Mouse (Mus musculus) MEL (cell line): Measurements from ENCODE around the gene Xpo4. TPM values are rescaled to one million over a fixed set of nuclear protein-coding genes. Genes with fewer than 3 reads are reported as not detected.

ENCODE experiments used
- DNase-seq: peaks from one replicate; pipeline ENCODE4 v3.0.0; 2011; ENCODE audit warnings: low read depth, low spot score
- H3K27ac ChIP-seq: 2 replicates; pipeline ENCODE4 v1.5.1; 2012; ENCODE audit warnings: low read depth, mild to moderate bottlenecking, control low read depth, low read length, moderate library complexity; ENCODE audit not compliant: control insufficient read depth
- H3K27me3 ChIP-seq, 2 experiments: fragments of 150-350 bp in 1 of 2; sonication (generic) in 1 of 2; 2 replicates each; pipeline ENCODE4 v1.6.1; 2012; ENCODE audit warnings: low read length in 2 of 2, mild to moderate bottlenecking in 2 of 2, improper control_type of control experiment in 1 of 2, moderate library complexity in 1 of 2; ENCODE audit not compliant: insufficient read depth in 2 of 2, control insufficient read depth in 1 of 2
- H3K36me3 ChIP-seq, 2 experiments: 2 replicates each; pipeline ENCODE4 v1.6.1; 2012 to 2014; ENCODE audit warnings: low read length in 2 of 2, improper control_type of control experiment in 1 of 2, inconsistent platforms in 1 of 2, mild to moderate bottlenecking in 1 of 2; ENCODE audit not compliant: insufficient read depth in 2 of 2, control insufficient read depth in 1 of 2
- H3K4me1 ChIP-seq, 2 experiments: fragments of 150-350 bp in 1 of 2; sonication (generic) in 1 of 2; 2 replicates each; pipeline ENCODE4 v1.6.1; 2012; ENCODE audit warnings: low read length in 2 of 2, improper control_type of control experiment in 1 of 2, mild to moderate bottlenecking in 1 of 2; ENCODE audit not compliant: insufficient read depth in 2 of 2, control insufficient read depth in 1 of 2
- H3K4me3 ChIP-seq, 2 experiments: fragments of 150-350 bp in 1 of 2; sonication (generic) in 1 of 2; 2 replicates each; pipeline ENCODE4 v1.5.1; 2012; ENCODE audit warnings: low read depth in 2 of 2, low read length in 2 of 2, mild to moderate bottlenecking in 2 of 2, moderate library complexity in 2 of 2, control low read depth in 1 of 2, improper control_type of control experiment in 1 of 2; ENCODE audit not compliant: control insufficient read depth in 1 of 2, insufficient read depth in 1 of 2
- H3K79me2 ChIP-seq: 2 replicates; pipeline ENCODE4 v1.6.1; 2012; ENCODE audit warnings: mild to moderate bottlenecking, low read length, moderate library complexity; ENCODE audit not compliant: control insufficient read depth, poor library complexity, insufficient read depth
- H3K9ac ChIP-seq: 2 replicates; pipeline ENCODE4 v1.6.1; 2012; ENCODE audit warnings: low read depth, mild to moderate bottlenecking, control low read depth, low read length, moderate library complexity; ENCODE audit not compliant: control insufficient read depth, poor library complexity, severe bottlenecking
- H3K9me3 ChIP-seq: fragments of 150-350 bp; sonication (generic); replicated peaks from 2 replicates; pipeline ENCODE4 v1.6.1; 2012; ENCODE audit warnings: mild to moderate bottlenecking, low read length, improper control_type of control experiment, moderate library complexity; ENCODE audit not compliant: insufficient read depth
- BHLHE40 ChIP-seq: IDR thresholded peaks from 2 replicates; pipeline ENCODE4 v1.6.1; 2012; ENCODE audit warnings: low read depth, mild to moderate bottlenecking, inconsistent platforms, low read length, improper control_type of control experiment, borderline replicate concordance
- CHD2 ChIP-seq: IDR thresholded peaks from 2 replicates; pipeline ENCODE4 v1.6.1; 2011; ENCODE audit warnings: low read length, improper control_type of control experiment
- EP300 ChIP-seq, 2 experiments: IDR thresholded peaks; 2 replicates each; pipeline ENCODE4 v1.6.1; 2011; ENCODE audit warnings: improper control_type of control experiment in 2 of 2, low read length in 2 of 2, low read depth in 1 of 2, mild to moderate bottlenecking in 1 of 2
- ETS1 ChIP-seq: IDR thresholded peaks from 2 replicates; pipeline ENCODE4 v1.6.1; 2012; ENCODE audit warnings: low read depth, mild to moderate bottlenecking, inconsistent platforms, low read length, improper control_type of control experiment, moderate library complexity
- GABPA ChIP-seq: IDR thresholded peaks from 2 replicates; pipeline ENCODE4 v1.6.1; 2012; ENCODE audit warnings: low read depth, mild to moderate bottlenecking, inconsistent platforms, low read length, improper control_type of control experiment, moderate library complexity
- GATA1 ChIP-seq: IDR thresholded peaks from 2 replicates; pipeline ENCODE4 v1.6.1; 2011; ENCODE audit warnings: low read depth, low read length, improper control_type of control experiment
- JUND ChIP-seq: IDR thresholded peaks from 2 replicates; pipeline ENCODE4 v1.6.1; 2011; ENCODE audit warnings: low read depth, mild to moderate bottlenecking, improper control_type of control experiment, low read length
- KAT2A ChIP-seq: conservative IDR thresholded peaks from 2 replicates; pipeline ENCODE4 v1.6.1; 2012; ENCODE audit warnings: low read depth, low read length, improper control_type of control experiment, inconsistent platforms
- MAX ChIP-seq: IDR thresholded peaks from 2 replicates; pipeline ENCODE4 v1.6.1; 2011; ENCODE audit warnings: low read length, improper control_type of control experiment
- MAZ ChIP-seq: IDR thresholded peaks from 2 replicates; pipeline ENCODE4 v1.6.1; 2012; ENCODE audit warnings: low read depth, mild to moderate bottlenecking, inconsistent platforms, low read length, improper control_type of control experiment
- MEF2A ChIP-seq: IDR thresholded peaks from 2 replicates; pipeline ENCODE4 v1.6.1; 2014; ENCODE audit warnings: low read depth, mild to moderate bottlenecking, inconsistent platforms, low read length, improper control_type of control experiment; ENCODE audit not compliant: poor library complexity, insufficient replicate concordance, severe bottlenecking; ENCODE audit errors: extremely low read depth
- MXI1 ChIP-seq: IDR thresholded peaks from 2 replicates; pipeline ENCODE4 v1.6.1; 2011; ENCODE audit warnings: mild to moderate bottlenecking, low read depth, low read length, improper control_type of control experiment
- MYB ChIP-seq: IDR thresholded peaks from 2 replicates; pipeline ENCODE4 v1.6.1; 2011; ENCODE audit warnings: mild to moderate bottlenecking, low read depth, low read length, improper control_type of control experiment
- MYC ChIP-seq: IDR thresholded peaks from 2 replicates; pipeline ENCODE4 v1.6.1; 2011; ENCODE audit warnings: low read depth, mild to moderate bottlenecking, low read length, improper control_type of control experiment, moderate library complexity
- NRF1 ChIP-seq: IDR thresholded peaks from 2 replicates; pipeline ENCODE4 v1.6.1; 2014; ENCODE audit warnings: low read depth, mild to moderate bottlenecking, inconsistent platforms, low read length, improper control_type of control experiment, moderate library complexity; ENCODE audit not compliant: poor library complexity, insufficient read depth, severe bottlenecking
- POLR2A ChIP-seq, 2 experiments: IDR thresholded peaks; 2 replicates each; pipeline ENCODE4 v1.6.1; 2011 to 2012; ENCODE audit warnings: low read length in 2 of 2, mild to moderate bottlenecking in 2 of 2, control low read depth in 1 of 2, improper control_type of control experiment in 1 of 2, low read depth in 1 of 2, moderate library complexity in 1 of 2; ENCODE audit not compliant: control insufficient read depth in 1 of 2, insufficient read depth in 1 of 2, poor library complexity in 1 of 2
- RCOR1 ChIP-seq: IDR thresholded peaks from 2 replicates; pipeline ENCODE4 v1.6.1; 2012; ENCODE audit warnings: low read depth, mild to moderate bottlenecking, inconsistent platforms, low read length, improper control_type of control experiment
- SMC3 ChIP-seq: IDR thresholded peaks from 2 replicates; pipeline ENCODE4 v1.6.1; 2011; ENCODE audit warnings: low read depth, low read length, improper control_type of control experiment
- TAL1 ChIP-seq: IDR thresholded peaks from 2 replicates; pipeline ENCODE4 v1.6.1; 2012; ENCODE audit warnings: mild to moderate bottlenecking, inconsistent platforms, low read length, moderate library complexity, mixed read lengths
- TCF12 ChIP-seq: IDR thresholded peaks from 2 replicates; pipeline ENCODE4 v1.6.1; 2014; ENCODE audit warnings: low read depth, mild to moderate bottlenecking, inconsistent platforms, low read length, improper control_type of control experiment, moderate library complexity
- UBTF ChIP-seq: IDR thresholded peaks from 2 replicates; pipeline ENCODE4 v1.6.1; 2012; ENCODE audit warnings: low read depth, mild to moderate bottlenecking, inconsistent platforms, low read length, improper control_type of control experiment, moderate library complexity, borderline replicate concordance; ENCODE audit not compliant: insufficient read depth
- USF1 ChIP-seq: IDR thresholded peaks from 2 replicates; pipeline ENCODE4 v1.6.1; 2014; ENCODE audit warnings: low read depth, mild to moderate bottlenecking, inconsistent platforms, low read length, improper control_type of control experiment, moderate library complexity
- USF2 ChIP-seq, 2 experiments: IDR thresholded peaks; 2 replicates each; pipeline ENCODE4 v1.6.1; 2011 to 2012; ENCODE audit warnings: improper control_type of control experiment in 2 of 2, low read length in 2 of 2, borderline replicate concordance in 1 of 2, inconsistent platforms in 1 of 2, low read depth in 1 of 2, mild to moderate bottlenecking in 1 of 2; ENCODE audit not compliant: insufficient read depth in 1 of 2
- ZC3H11A ChIP-seq: IDR thresholded peaks from 2 replicates; pipeline ENCODE4 v1.6.1; 2012; ENCODE audit warnings: low read depth, mild to moderate bottlenecking, inconsistent platforms, low read length, improper control_type of control experiment
- ZMIZ1 ChIP-seq: IDR thresholded peaks from 2 replicates; pipeline ENCODE4 v1.6.1; 2012; ENCODE audit warnings: low read depth, mild to moderate bottlenecking, inconsistent platforms, low read length, improper control_type of control experiment, moderate library complexity
- polyA plus RNA-seq, 2 experiments: library from polyadenylated mRNA; stranded (reverse) in 1 of 2; unstranded in 1 of 2; fragments of >175 nt in 1 of 2; fragments of >200 nt in 1 of 2; gene quantifications; 2 replicates each; pipeline versions ENCODE4 v1.2.1 to v1.2.4; 2012; ENCODE audit warnings: low replicate concordance in 2 of 2, low read depth in 1 of 2; ENCODE audit not compliant: insufficient read length in 2 of 2, insufficient read depth in 1 of 2, missing spikeins in 1 of 2
- total RNA-seq: library from RNA; depleted of rRNA; stranded (reverse); fragments of 300-350 nt; gene quantifications from 2 replicates; pipeline ENCODE4 v1.2.3, GENCODE M21; 2012

Xpo4 gene
- total and polyA plus RNA-seq, 3 experiments, result 32.3 to 46.5 TPM; not detected in 1

GRCm38 (mm10) chr14:57611034-57611433 lies 54.2 kb downstream of the Xpo4 start:
- H3K9me3 ChIP-seq, result no peaks in the 10 kb centered on the region
- H3K4me1 ChIP-seq, result no peaks in the 10 kb centered on the region; a peak in 1 of 4 replicates
- TF ChIP-seq TCF12 (no peak), USF1 (no peak), NRF1 (no peak), EP300 (IDR thresholded peaks at IDR 0.05; ENCODE audit: low read depth in 1 of 2, low read length in 2 of 2) (no peak), MXI1 (no peak), KAT2A (no peak), GATA1 (no peak), TAL1 (no peak), MAX (no peak), MAZ (no peak), ETS1 (no peak), MYC (no peak), BHLHE40 (no peak), ZMIZ1 (no peak), UBTF (no peak), GABPA (no peak), ZC3H11A (no peak), JUND (no peak), CHD2 (no peak), POLR2A (IDR thresholded peaks at IDR 0.05; ENCODE audit: control insufficient read depth in 1 of 2, insufficient read depth in 1 of 2, low read depth in 1 of 2, low read length in 2 of 2, poor library complexity in 1 of 2) (no peak)
- H3K79me2 ChIP-seq, result peaks cover 8% of the 10 kb centered on the region
- no peak overlapping the region for H3K9ac ChIP-seq
- H3K36me3 ChIP-seq, result peaks cover 8 to 30% of the 10 kb centered on the region in 2 experiments
- H3K27ac ChIP-seq, result no peak overlapping the region
- H3K4me3 ChIP-seq, result no peak overlapping the region
- no peaks in the 10 kb centered on the region for H3K27me3 ChIP-seq
- DNase-seq, result no peak

- no peak overlapping the region for H3K4me3 ChIP-seq
- H3K4me1 ChIP-seq, result no peaks in the 10 kb centered on the region; a peak in 1 of 4 replicates
- H3K9me3 ChIP-seq, result no peaks in the 10 kb centered on the region
- no peak for TF ChIP-seq POLR2A (IDR thresholded peaks at IDR 0.05; ENCODE audit: control insufficient read depth in 1 of 2, insufficient read depth in 1 of 2, low read depth in 1 of 2, low read length in 2 of 2, poor library complexity in 1 of 2)
- no peak for TF ChIP-seq MEF2A
- no peak for TF ChIP-seq EP300 (IDR thresholded peaks at IDR 0.05; ENCODE audit: low read depth in 1 of 2, low read length in 2 of 2)
- no peak for TF ChIP-seq MYB
- TF ChIP-seq RCOR1, result no peak
- TF ChIP-seq SMC3, result no peak
- no peak for TF ChIP-seq MYC
- no peak for TF ChIP-seq CHD2
- TF ChIP-seq USF2 (IDR thresholded peaks at IDR 0.05; ENCODE audit: borderline replicate concordance in 1 of 2, insufficient read depth in 1 of 2, low read depth in 1 of 2, low read length in 2 of 2), result no peak
- no peak for TF ChIP-seq NRF1
- TF ChIP-seq GABPA, result no peak
- TF ChIP-seq USF1, result no peak
- peaks cover 5% of the 10 kb centered on the region for H3K79me2 ChIP-seq
- H3K27me3 ChIP-seq, result no peaks in the 10 kb centered on the region
- no peak for DNase-seq
- peaks cover 8 to 37% of the 10 kb centered on the region in 2 experiments for H3K36me3 ChIP-seq
- H3K9ac ChIP-seq, result no peak overlapping the region
- H3K27ac ChIP-seq, result no peak overlapping the region
Observed at GRCm38 (mm10) chr14:57609816-57610329, 55.4 kb downstream of the Xpo4 start.
